Mouse (Mus musculus): Measurements from ENCODE around the gene Ripk4. TPM values are rescaled to one million over a fixed set of nuclear protein-coding genes. Genes with fewer than 3 reads are reported as not detected.

The Ripk4 gene
- total RNA-seq, 1 experiment, result 8.0 TPM

DNA sequence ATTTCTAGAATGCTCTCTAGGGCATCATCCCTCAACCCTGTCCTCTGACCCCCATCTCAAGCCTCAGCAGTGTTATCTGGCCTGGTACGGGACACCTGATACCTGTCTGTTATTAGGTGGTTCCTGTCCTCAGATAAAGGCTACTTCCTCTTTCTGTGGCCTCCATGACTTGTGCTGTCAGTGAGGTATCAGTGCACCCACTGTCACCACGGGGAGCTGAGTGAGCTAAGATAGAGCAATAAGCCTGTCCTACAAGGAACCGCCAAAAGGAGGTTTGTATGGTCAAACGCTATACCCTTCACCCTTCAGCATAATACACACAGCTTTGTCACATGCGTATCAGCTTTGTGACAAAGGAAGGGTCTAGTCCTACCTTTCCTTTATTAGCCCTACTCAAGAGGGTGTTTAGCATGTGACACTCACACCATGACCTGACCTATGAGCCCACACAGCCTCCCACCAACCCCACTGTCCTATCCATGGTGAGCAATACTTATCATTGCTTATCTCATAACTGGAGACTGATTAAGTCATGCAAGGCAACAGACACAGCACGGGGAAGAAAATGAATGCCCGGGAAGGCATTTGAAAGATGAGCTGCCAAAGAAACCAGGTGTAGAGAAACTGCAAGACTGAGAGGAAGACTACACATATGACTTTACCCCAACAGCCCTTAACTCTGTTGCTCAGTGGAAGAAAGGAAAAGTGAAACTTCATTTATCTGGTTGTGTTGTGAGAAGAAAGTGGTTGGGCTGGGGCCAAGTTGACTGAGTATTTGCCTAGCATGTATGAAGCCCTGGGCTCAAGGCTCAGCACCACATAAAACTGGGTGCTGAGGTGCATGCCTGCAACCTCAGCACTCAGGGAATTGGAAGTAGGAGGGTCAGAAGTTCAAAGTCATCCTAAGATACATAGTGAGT is 34.6 kb upstream of the Ripk4 start:
- Histone ChIP-seq H3K36me3 (ENCODE audit: control insufficient read depth, insufficient read depth, low read length, poor library complexity, severe bottlenecking) (peaks cover 33% of the 10 kb centered on the region), H3K4me1 (ENCODE audit: control insufficient read depth in 2 of 2, insufficient read depth in 2 of 2, low read length in 2 of 2, poor library complexity in 1 of 2) (no peaks in the 10 kb centered on the region), H3K27ac (ENCODE audit: insufficient read depth, low read depth, low read length, poor library complexity, severe bottlenecking) (no peak overlapping the region), H3K4me3 (ENCODE audit: insufficient read depth in 1 of 2, low read depth in 1 of 2, low read length in 2 of 2, poor library complexity in 1 of 2, severe bottlenecking in 1 of 2) (no peak overlapping the region), H3K9ac (ENCODE audit: insufficient read depth, low read depth, low read length, poor library complexity, severe bottlenecking) (no peak overlapping the region), H3K9me3 (ENCODE audit: control insufficient read depth, insufficient read depth, low read depth, low read length) (no peaks in the 10 kb centered on the region)
- no peak for TF ChIP-seq HCFC1 (IDR thresholded peaks at IDR 0.05; ENCODE audit: borderline replicate concordance, insufficient read depth, low read length)
- TF ChIP-seq CHD2 (IDR thresholded peaks at IDR 0.05; ENCODE audit: low read depth, low read length), result no peak
- TF ChIP-seq ZC3H11A (IDR thresholded peaks at IDR 0.05; ENCODE audit: borderline replicate concordance, low read depth, low read length), result no peak
- no peak for TF ChIP-seq ZNF384 (IDR thresholded peaks at IDR 0.05; ENCODE audit: low read depth, low read length)
- in situ Hi-C loops (cut with MboI; ENCODE audit: low sequenced_read_pairs in 2 of 2, unreplicated experiment in 2 of 2), result no loop called here
- DNase-seq (ENCODE audit: low read depth, low spot score), result no peak

- in situ Hi-C loops (cut with MboI; ENCODE audit: low sequenced_read_pairs in 2 of 2, unreplicated experiment in 2 of 2), result no loop called here
- Histone ChIP-seq H3K36me3 (ENCODE audit: control insufficient read depth, insufficient read depth, low read length, poor library complexity, severe bottlenecking) (peaks cover 36% of the 10 kb centered on the region), H3K27ac (ENCODE audit: insufficient read depth, low read depth, low read length, poor library complexity, severe bottlenecking) (no peak overlapping the region), H3K4me3 (ENCODE audit: insufficient read depth in 1 of 2, low read depth in 1 of 2, low read length in 2 of 2, poor library complexity in 1 of 2, severe bottlenecking in 1 of 2) (no peak overlapping the region), H3K4me1 (ENCODE audit: control insufficient read depth in 2 of 2, insufficient read depth in 2 of 2, low read length in 2 of 2, poor library complexity in 1 of 2) (no peaks in the 10 kb centered on the region), H3K9ac (ENCODE audit: insufficient read depth, low read depth, low read length, poor library complexity, severe bottlenecking) (no peak overlapping the region), H3K9me3 (ENCODE audit: control insufficient read depth, insufficient read depth, low read depth, low read length) (no peaks in the 10 kb centered on the region)
- no peak for TF ChIP-seq ZNF384 (IDR thresholded peaks at IDR 0.05; ENCODE audit: low read depth, low read length)
- no peak for TF ChIP-seq ZC3H11A (IDR thresholded peaks at IDR 0.05; ENCODE audit: borderline replicate concordance, low read depth, low read length)
- TF ChIP-seq CHD2 (IDR thresholded peaks at IDR 0.05; ENCODE audit: low read depth, low read length), result no peak
- no peak for TF ChIP-seq HCFC1 (IDR thresholded peaks at IDR 0.05; ENCODE audit: borderline replicate concordance, insufficient read depth, low read length)
- no peak for TF ChIP-seq MAFK (IDR thresholded peaks at IDR 0.05; ENCODE audit: insufficient read depth, low read depth, low read length)
- no peak for DNase-seq (ENCODE audit: low read depth, low spot score)
Measured at GRCm38 (mm10) chr16:97797212-97797611, 33.6 kb upstream of the Ripk4 start.

- in situ Hi-C loops (cut with MboI; ENCODE audit: low sequenced_read_pairs in 2 of 2, unreplicated experiment in 2 of 2), result no loop called here
- Histone ChIP-seq H3K9ac (ENCODE audit: insufficient read depth, low read depth, low read length, poor library complexity, severe bottlenecking) (no peak overlapping the region), H3K4me1 (ENCODE audit: control insufficient read depth in 2 of 2, insufficient read depth in 2 of 2, low read length in 2 of 2, poor library complexity in 1 of 2) (no peaks in the 10 kb centered on the region), H3K4me3 (ENCODE audit: insufficient read depth in 1 of 2, low read depth in 1 of 2, low read length in 2 of 2, poor library complexity in 1 of 2, severe bottlenecking in 1 of 2) (no peak overlapping the region), H3K36me3 (ENCODE audit: control insufficient read depth, insufficient read depth, low read length, poor library complexity, severe bottlenecking) (peaks cover 33% of the 10 kb centered on the region), H3K27ac (ENCODE audit: insufficient read depth, low read depth, low read length, poor library complexity, severe bottlenecking) (no peak overlapping the region), H3K9me3 (ENCODE audit: control insufficient read depth, insufficient read depth, low read depth, low read length) (no peaks in the 10 kb centered on the region)
- TF ChIP-seq MAFK (IDR thresholded peaks at IDR 0.05; ENCODE audit: insufficient read depth, low read depth, low read length) (no peak), CHD2 (IDR thresholded peaks at IDR 0.05; ENCODE audit: low read depth, low read length) (no peak), HCFC1 (IDR thresholded peaks at IDR 0.05; ENCODE audit: borderline replicate concordance, insufficient read depth, low read length) (no peak), ZNF384 (IDR thresholded peaks at IDR 0.05; ENCODE audit: low read depth, low read length) (no peak), ZC3H11A (IDR thresholded peaks at IDR 0.05; ENCODE audit: borderline replicate concordance, low read depth, low read length) (no peak)
- DNase-seq (ENCODE audit: low read depth, low spot score), result no peak
Measured at GRCm38 (mm10) chr16:97794256-97794655, 30.7 kb upstream of the Ripk4 start.

- TF ChIP-seq HCFC1 (IDR thresholded peaks at IDR 0.05; ENCODE audit: borderline replicate concordance, insufficient read depth, low read length) (no peak), ZC3H11A (IDR thresholded peaks at IDR 0.05; ENCODE audit: borderline replicate concordance, low read depth, low read length) (no peak), ZNF384 (IDR thresholded peaks at IDR 0.05; ENCODE audit: low read depth, low read length) (no peak)
- in situ Hi-C loops (cut with MboI; ENCODE audit: low sequenced_read_pairs in 2 of 2, unreplicated experiment in 2 of 2), result no loop called here
Measured at GRCm38 (mm10) chr16:97783057-97783456, 19.5 kb upstream of the Ripk4 start.

More at GRCm38 (mm10) chr16:97783057-97783456, 19.5 kb upstream of the Ripk4 start:
- Histone ChIP-seq H3K9ac (ENCODE audit: insufficient read depth, low read depth, low read length, poor library complexity, severe bottlenecking) (no peak overlapping the region), H3K4me3 (ENCODE audit: insufficient read depth in 1 of 2, low read depth in 1 of 2, low read length in 2 of 2, poor library complexity in 1 of 2, severe bottlenecking in 1 of 2) (no peak overlapping the region), H3K27ac (ENCODE audit: insufficient read depth, low read depth, low read length, poor library complexity, severe bottlenecking) (no peak overlapping the region), H3K4me1 (ENCODE audit: control insufficient read depth in 2 of 2, insufficient read depth in 2 of 2, low read length in 2 of 2, poor library complexity in 1 of 2) (peaks cover 0 to 3% of the 10 kb centered on the region in 2 experiments; a peak in 1 of 4 replicates), H3K36me3 (ENCODE audit: control insufficient read depth, insufficient read depth, low read length, poor library complexity, severe bottlenecking) (no peaks in the 10 kb centered on the region), H3K9me3 (ENCODE audit: control insufficient read depth, insufficient read depth, low read depth, low read length) (no peaks in the 10 kb centered on the region)
- DNase-seq (ENCODE audit: low read depth, low spot score), result no peak

All from ES-E14 (cell line).